Mouse (Mus musculus): ENCODE measurements around the gene Ppp1r13b. TPM values are rescaled to one million over a fixed set of nuclear protein-coding genes. Genes with fewer than 3 reads are reported as not detected.
"Not testable (repeated sequence)": the region's sequence is repeated elsewhere in the genome, so short reads cannot be mapped to it uniquely, and the experiment has no call there.

The Ppp1r13b gene
- polyA plus RNA-seq (2015; fragmentation: Nextera tagmentation; extraction: Ambion mirVana): 17.9 and 36.4 TPM in 2 replicates

- H3K4me3 ChIP-seq (ENCODE audit: low read length): peak within 1 kb of the TSS; percentile 89
- H3K36me3 ChIP-seq (ENCODE audit: control insufficient read depth, insufficient read depth, low read length): no peaks in the 10 kb centered on the region
- peaks cover 9% of the 10 kb centered on the region for H3K4me1 ChIP-seq (ENCODE audit: control insufficient read depth, insufficient read depth, low read depth, low read length)
- H3K27me3 ChIP-seq (replicated peaks; ENCODE audit: control insufficient read depth, insufficient read depth, low read length): 0 out of 2 replicates have a peak, but pooled peaks cover 2% of the 10 kb centered on the region
- H3K27ac ChIP-seq (ENCODE audit: low read depth, low read length): peak within 1 kb of the TSS; percentile 97
- H3K9me3 ChIP-seq (ENCODE audit: control insufficient read depth, low read length): no peaks in the 10 kb centered on the region
- ATAC-seq: peak; percentile 96
- peak within 1 kb of the TSS; percentile 95 for H3K9ac ChIP-seq (ENCODE audit: low read depth, low read length)
- H3K4me2 ChIP-seq (ENCODE audit: low read length): peak within 1 kb of the TSS; percentile 68
- WGBS: under 1% methylated on average over 76 of the region's 80 CpGs
Measured at GRCm38 (mm10) chr12:111907970-111908681, at the start of gene Ppp1r13b. Gene Ppp1r13b (minus strand): TSS chr12:111908110.

- no peaks in the 10 kb centered on the region for H3K27me3 ChIP-seq (replicated peaks; ENCODE audit: control insufficient read depth, insufficient read depth, low read length)
Measured at GRCm38 (mm10) chr12:111956173-111956572, 48.3 kb upstream of the Ppp1r13b start.

DNA sequence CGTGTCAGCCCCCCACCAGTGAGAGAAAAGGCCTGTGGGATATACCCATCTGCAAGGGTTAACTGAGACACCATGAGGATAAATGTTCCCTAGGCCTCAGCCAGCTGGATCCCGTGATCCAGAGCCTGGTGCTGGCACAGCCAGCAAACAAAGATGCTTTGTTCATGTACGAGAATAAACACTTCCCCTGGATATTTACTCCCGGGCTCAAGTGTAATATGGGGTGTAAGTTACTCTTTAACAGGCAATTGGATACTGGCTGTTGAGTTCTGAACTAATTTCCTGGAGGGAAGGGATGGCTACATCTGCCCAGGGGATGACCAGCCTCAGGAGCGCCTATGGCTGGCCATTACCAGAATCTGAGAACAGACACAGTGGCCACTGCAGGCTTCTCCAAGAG, 43.8 kb upstream of the Ppp1r13b start:
- no peaks in the 10 kb centered on the region for H3K4me1 ChIP-seq (ENCODE audit: control insufficient read depth, insufficient read depth, low read depth, low read length)
- no peak overlapping the region for H3K9ac ChIP-seq (ENCODE audit: low read depth, low read length)
- 42% methylated on average over 5 of the region's 5 CpGs for WGBS
- no peaks in the 10 kb centered on the region for H3K27me3 ChIP-seq (replicated peaks; ENCODE audit: control insufficient read depth, insufficient read depth, low read length)
- ATAC-seq: no peak
- H3K4me3 ChIP-seq (ENCODE audit: low read length): no peak overlapping the region
- no peaks in the 10 kb centered on the region for H3K36me3 ChIP-seq (ENCODE audit: control insufficient read depth, insufficient read depth, low read length)
- H3K4me2 ChIP-seq (ENCODE audit: low read length): no peak overlapping the region
- no peaks in the 10 kb centered on the region for H3K9me3 ChIP-seq (ENCODE audit: control insufficient read depth, low read length)
- no peak overlapping the region for H3K27ac ChIP-seq (ENCODE audit: low read depth, low read length)

More at GRCm38 (mm10) chr12:111956173-111956572, 48.3 kb upstream of the Ppp1r13b start:
- Histone ChIP-seq H3K4me3 (ENCODE audit: low read length) (no peak overlapping the region), H3K4me1 (ENCODE audit: control insufficient read depth, insufficient read depth, low read depth, low read length) (no peaks in the 10 kb centered on the region), H3K4me2 (ENCODE audit: low read length) (no peak overlapping the region), H3K27ac (ENCODE audit: low read depth, low read length) (no peak overlapping the region), H3K36me3 (ENCODE audit: control insufficient read depth, insufficient read depth, low read length) (peaks cover 17% of the 10 kb centered on the region), H3K9me3 (ENCODE audit: control insufficient read depth, low read length) (no peaks in the 10 kb centered on the region), H3K9ac (ENCODE audit: low read depth, low read length) (no peak overlapping the region)
- ATAC-seq: no peak
- WGBS: 79% methylated on average over 5 of the region's 5 CpGs

DNA sequence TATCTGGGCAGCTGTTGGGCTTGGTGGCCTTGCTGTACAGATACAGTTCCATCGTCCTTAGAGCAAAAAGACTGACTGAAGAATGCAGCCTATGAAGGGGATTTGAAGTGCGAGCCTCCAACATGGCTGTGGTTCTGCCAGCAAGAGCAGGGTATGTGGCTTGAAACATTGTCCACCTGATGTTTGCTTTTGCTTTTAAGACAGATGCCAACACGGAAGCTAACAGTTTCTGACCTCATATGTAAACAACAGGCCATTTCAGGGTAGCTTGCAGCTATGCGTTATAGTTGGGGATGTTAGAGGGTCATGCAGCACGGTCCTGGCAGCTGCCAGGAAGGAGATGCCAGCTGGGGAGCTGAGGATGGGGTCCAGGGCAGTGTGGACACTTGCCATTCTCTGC, 42.6 kb upstream of the Ppp1r13b start:
- ATAC-seq: no peak
- no peaks in the 10 kb centered on the region for H3K9me3 ChIP-seq (ENCODE audit: control insufficient read depth, low read length)
- 83% methylated on average over 5 of the region's 5 CpGs for WGBS

DNA sequence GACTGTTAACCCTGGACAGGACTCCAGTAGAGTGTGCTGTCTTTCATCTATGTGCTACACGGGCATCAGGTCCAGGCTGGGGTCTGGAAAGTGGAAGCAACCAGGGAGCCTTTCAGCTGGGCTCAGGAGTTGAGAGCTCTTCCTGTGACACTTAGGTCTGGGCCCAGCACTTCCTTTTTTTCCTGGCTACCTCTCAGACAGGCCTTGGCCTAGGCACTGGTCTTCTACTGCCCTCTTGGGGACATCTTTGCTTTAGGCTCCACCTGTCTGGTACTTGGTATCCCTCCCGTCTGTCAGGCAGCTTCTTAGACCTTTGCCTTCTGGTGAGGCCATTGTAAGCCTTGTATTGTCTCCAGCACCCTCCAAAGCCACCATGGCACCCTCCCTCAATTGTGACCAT, 38.8 kb upstream of the Ppp1r13b start:
- H3K9ac ChIP-seq (ENCODE audit: low read depth, low read length): no peak overlapping the region
- H3K4me1 ChIP-seq (ENCODE audit: control insufficient read depth, insufficient read depth, low read depth, low read length): no peaks in the 10 kb centered on the region
- no peaks in the 10 kb centered on the region for H3K9me3 ChIP-seq (ENCODE audit: control insufficient read depth, low read length)
- H3K27ac ChIP-seq (ENCODE audit: low read depth, low read length): no peak overlapping the region
- no peak for ATAC-seq
- no peaks in the 10 kb centered on the region for H3K36me3 ChIP-seq (ENCODE audit: control insufficient read depth, insufficient read depth, low read length)
- H3K4me3 ChIP-seq (ENCODE audit: low read length): no peak overlapping the region
- no peak overlapping the region for H3K4me2 ChIP-seq (ENCODE audit: low read length)
- H3K27me3 ChIP-seq (replicated peaks; ENCODE audit: control insufficient read depth, insufficient read depth, low read length): no peaks in the 10 kb centered on the region
- 64% methylated on average over 2 of the region's 2 CpGs for WGBS

More for the DNA sequence above, 42.6 kb upstream of the Ppp1r13b start:
- Histone ChIP-seq H3K36me3 (ENCODE audit: control insufficient read depth, insufficient read depth, low read length) (no peaks in the 10 kb centered on the region), H3K27me3 (replicated peaks; ENCODE audit: control insufficient read depth, insufficient read depth, low read length) (no peaks in the 10 kb centered on the region), H3K4me1 (ENCODE audit: control insufficient read depth, insufficient read depth, low read depth, low read length) (no peaks in the 10 kb centered on the region), H3K9ac (ENCODE audit: low read depth, low read length) (no peak overlapping the region), H3K4me2 (ENCODE audit: low read length) (no peak overlapping the region), H3K4me3 (ENCODE audit: low read length) (no peak overlapping the region), H3K27ac (ENCODE audit: low read depth, low read length) (no peak overlapping the region)

DNA sequence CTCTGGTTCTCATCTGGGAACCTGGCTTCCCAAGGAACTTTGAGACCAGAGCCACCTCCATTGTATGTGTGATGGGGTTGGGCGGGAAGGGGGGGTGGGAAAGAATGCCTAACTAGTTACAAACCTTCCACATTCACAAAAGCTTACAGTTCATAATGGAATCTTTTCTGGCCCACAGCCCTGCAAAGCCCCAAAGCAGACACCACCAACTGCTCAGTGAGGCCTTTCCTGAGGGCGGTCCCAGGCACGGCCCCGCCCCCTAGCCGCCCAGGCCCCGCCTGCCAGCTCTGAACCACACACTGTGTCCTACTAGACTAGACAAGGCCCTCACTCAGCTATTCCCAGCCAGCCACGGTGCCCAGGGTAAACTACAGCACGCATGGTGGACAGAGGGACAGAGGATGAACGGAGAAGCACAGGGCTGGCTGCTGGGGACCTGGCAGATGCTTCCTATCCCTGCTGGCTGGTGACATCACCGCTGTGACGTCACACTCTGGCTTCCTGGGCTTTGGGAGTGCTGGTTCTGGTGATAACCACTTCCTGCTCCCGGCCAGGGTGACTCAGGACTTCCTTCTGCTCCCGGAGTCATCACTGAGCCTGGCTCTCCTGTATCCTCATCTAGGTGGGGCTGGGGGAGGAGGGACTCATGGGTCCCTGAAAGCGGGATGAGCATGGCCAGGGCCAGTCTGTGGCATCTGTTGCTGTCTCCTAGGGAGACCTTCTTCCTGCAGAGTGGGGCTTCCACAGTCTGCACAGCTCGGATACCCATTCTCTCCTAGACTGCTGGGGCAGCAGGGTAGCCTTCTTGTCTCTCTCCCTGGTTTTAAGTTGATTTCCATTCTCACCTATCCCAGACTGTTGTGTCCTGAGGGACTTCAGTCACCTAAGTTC, 38.1 kb upstream of the Ppp1r13b start:
- H3K9me3 ChIP-seq (ENCODE audit: control insufficient read depth, low read length); H3K36me3 ChIP-seq (ENCODE audit: control insufficient read depth, insufficient read depth, low read length); H3K27ac ChIP-seq (ENCODE audit: low read depth, low read length); H3K4me1 ChIP-seq (ENCODE audit: control insufficient read depth, insufficient read depth, low read depth, low read length); H3K4me2 ChIP-seq (ENCODE audit: low read length); H3K9ac ChIP-seq (ENCODE audit: low read depth, low read length); H3K4me3 ChIP-seq (ENCODE audit: low read length); H3K27me3 ChIP-seq (replicated peaks; ENCODE audit: control insufficient read depth, insufficient read depth, low read length): not testable (repeated sequence)
- ATAC-seq: peak; percentile 38; the same call in 1 of the 2 replicates
- 64% methylated on average over 8 of the region's 15 CpGs for WGBS

- H3K27me3 ChIP-seq (replicated peaks; ENCODE audit: control insufficient read depth, insufficient read depth, low read length): no peaks in the 10 kb centered on the region
- 55% methylated on average over 8 of the region's 8 CpGs for WGBS
- no peaks in the 10 kb centered on the region for H3K4me1 ChIP-seq (ENCODE audit: control insufficient read depth, insufficient read depth, low read depth, low read length)
- no peak overlapping the region for H3K9ac ChIP-seq (ENCODE audit: low read depth, low read length)
- H3K27ac ChIP-seq (ENCODE audit: low read depth, low read length): no peak overlapping the region
- H3K9me3 ChIP-seq (ENCODE audit: control insufficient read depth, low read length): no peaks in the 10 kb centered on the region
- H3K36me3 ChIP-seq (ENCODE audit: control insufficient read depth, insufficient read depth, low read length): no peaks in the 10 kb centered on the region
- H3K4me3 ChIP-seq (ENCODE audit: low read length): no peak overlapping the region
- H3K4me2 ChIP-seq (ENCODE audit: low read length): no peak overlapping the region
- ATAC-seq: no peak; the same call in 1 of the 2 replicates
Measured at GRCm38 (mm10) chr12:111945115-111945514, 37.2 kb upstream of the Ppp1r13b start.

DNA sequence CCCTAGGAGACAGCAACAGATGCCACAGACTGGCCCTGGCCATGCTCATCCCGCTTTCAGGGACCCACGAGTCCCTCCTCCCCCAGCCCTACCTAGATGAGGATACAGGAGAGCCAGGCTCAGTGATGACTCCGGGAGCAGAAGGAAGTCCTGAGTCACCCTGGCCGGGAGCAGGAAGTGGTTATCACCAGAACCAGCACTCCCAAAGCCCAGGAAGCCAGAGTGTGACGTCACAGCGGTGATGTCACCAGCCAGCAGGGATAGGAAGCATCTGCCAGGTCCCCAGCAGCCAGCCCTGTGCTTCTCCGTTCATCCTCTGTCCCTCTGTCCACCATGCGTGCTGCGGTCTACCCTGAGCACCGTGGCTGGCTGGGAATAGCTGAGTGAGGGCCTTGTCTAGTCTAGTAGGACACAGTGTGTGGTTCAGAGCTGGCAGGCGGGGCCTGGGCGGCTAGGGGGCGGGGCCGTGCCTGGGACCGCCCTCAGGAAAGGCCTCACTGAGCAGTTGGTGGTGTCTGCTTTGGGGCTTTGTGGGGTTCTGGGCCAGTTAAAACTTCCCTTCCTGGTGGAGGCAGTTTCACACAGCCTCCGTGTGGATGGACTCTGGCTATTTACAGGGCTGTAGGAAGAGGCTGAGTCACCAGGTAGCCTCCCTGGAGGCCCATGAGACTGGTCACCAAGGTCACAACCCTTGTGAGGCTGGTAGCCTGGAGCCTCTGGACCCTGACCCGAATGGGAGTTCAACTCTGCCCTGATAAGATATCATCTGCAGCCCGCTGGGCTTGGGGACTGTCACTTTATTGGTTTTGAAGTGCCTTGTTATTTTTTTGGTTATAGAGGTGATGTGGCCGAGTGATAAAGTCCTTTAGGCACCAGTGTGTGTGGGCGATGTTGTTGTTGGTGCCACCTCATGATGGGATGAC, 36.4 kb upstream of the Ppp1r13b start:
- H3K36me3 ChIP-seq (ENCODE audit: control insufficient read depth, insufficient read depth, low read length); H3K9ac ChIP-seq (ENCODE audit: low read depth, low read length); H3K4me3 ChIP-seq (ENCODE audit: low read length); ATAC-seq; H3K4me2 ChIP-seq (ENCODE audit: low read length); H3K27me3 ChIP-seq (replicated peaks; ENCODE audit: control insufficient read depth, insufficient read depth, low read length); H3K27ac ChIP-seq (ENCODE audit: low read depth, low read length); H3K9me3 ChIP-seq (ENCODE audit: control insufficient read depth, low read length); H3K4me1 ChIP-seq (ENCODE audit: control insufficient read depth, insufficient read depth, low read depth, low read length): not testable (repeated sequence)
- WGBS: 74% methylated on average over 14 of the region's 20 CpGs

All from hindbrain, embryonic 16.5 days (tissue).